Mouse (Mus musculus) olfactory bulb, adult 2 months (tissue): ENCODE results near the gene Nfib.

Source experiments
- CTCF ChIP-seq: fragments of 200-500 bp; IDR thresholded peaks from 2 replicates; pipeline ENCODE4 v1.5.1; 2012; ENCODE audit warnings: low read depth, mild to moderate bottlenecking, low read length, moderate library complexity; ENCODE audit not compliant: insufficient read depth
- POLR2A ChIP-seq: fragments of 200-500 bp; IDR thresholded peaks from 2 replicates; pipeline ENCODE4 v1.6.1; 2012; ENCODE audit warnings: mild to moderate bottlenecking, low read depth, low read length, moderate library complexity; ENCODE audit not compliant: insufficient read depth

DNA sequence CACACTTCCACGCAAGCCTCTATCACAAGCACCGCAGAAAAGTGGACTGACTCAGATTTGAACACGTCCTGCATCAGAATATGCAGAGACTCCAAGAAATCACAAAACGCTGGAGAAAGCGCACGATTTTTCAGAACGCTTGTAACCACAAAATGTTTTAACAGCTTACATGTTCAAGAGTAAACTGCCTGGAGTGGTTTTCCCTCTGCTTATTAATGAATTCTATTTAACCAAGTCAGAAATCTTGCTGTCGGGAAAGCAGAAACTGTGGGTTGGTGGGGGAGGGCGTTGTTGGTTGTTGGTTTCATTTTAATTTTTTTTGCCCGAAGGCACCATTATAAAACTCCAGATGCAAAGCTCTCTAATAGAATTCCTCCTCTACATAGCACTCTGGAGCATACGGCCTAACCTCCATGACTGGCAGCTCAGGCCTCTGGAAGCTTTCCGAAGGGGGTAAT lies 82.4 kb downstream of the Nfib start:
- TF ChIP-seq CTCF (no peak), POLR2A (no peak)
